Comparison of ENCODE assay signal across 12 mouse cellular contexts in genomic region chr3:142280366-142281092, GRCm38 (mm10).
DNase-seq lines count a peak whose midpoint lies in the region; ATAC-seq and TF ChIP-seq lines count a peak whose summit lies in the region.
"Had no signal": no experiment of that assay in that cellular context is flagged by ENCODE, and none has a peak within 500 bp of the region (broad histone marks: within the 10 kb centered on the region; RNA-seq: fewer than 3 reads in every experiment).

No protein-coding gene starts in this region.

- H3K27me3 ChIP-seq in forebrain, embryonic 14.5 days (replicated peaks; ENCODE audit: control insufficient read depth, insufficient read depth, low read length): no peaks in the 10 kb centered on the region
- H3K27me3 ChIP-seq in forebrain, embryonic 12.5 days: no peaks in the 10 kb centered on the region
- no peaks in the 10 kb centered on the region for H3K27me3 ChIP-seq in kidney, postnatal 0 days (ENCODE audit: insufficient read depth, low read length)
- H3K27me3 ChIP-seq in forebrain, embryonic 16.5 days (replicated peaks; ENCODE audit: control insufficient read depth, insufficient read depth, low read length): no peaks in the 10 kb centered on the region
- no peaks in the 10 kb centered on the region for H3K27me3 ChIP-seq in myocyte (ENCODE audit: control insufficient read depth, insufficient read depth, insufficient read length)
- H3K27me3 ChIP-seq in cerebellum, adult 2 months (ENCODE audit: control insufficient read depth, insufficient read depth, low read length): no peaks in the 10 kb centered on the region
- H3K27me3 ChIP-seq: neural tube, embryonic 15.5 days had no signal

- no peak overlapping the region for H3K4me2 ChIP-seq in forebrain, embryonic 14.5 days (ENCODE audit: low read length)
- no peak overlapping the region for H3K4me2 ChIP-seq in forebrain, embryonic 12.5 days
- no peak overlapping the region for H3K4me2 ChIP-seq in kidney, postnatal 0 days (ENCODE audit: low read length)
- H3K4me2 ChIP-seq in forebrain, embryonic 16.5 days (ENCODE audit: low read length): no peak overlapping the region
- H3K4me2 ChIP-seq in myocyte (ENCODE audit: low read depth): peak overlapping the region; percentile 69
- H3K4me2 ChIP-seq: limb, embryonic 13.5 days; neural tube, embryonic 15.5 days had no signal

- H3K9me3 ChIP-seq in forebrain, embryonic 14.5 days (replicated peaks; ENCODE audit: control insufficient read depth, low read length): no peaks in the 10 kb centered on the region
- H3K9me3 ChIP-seq in forebrain, embryonic 12.5 days: no peaks in the 10 kb centered on the region
- H3K9me3 ChIP-seq in kidney, postnatal 0 days (replicated peaks; ENCODE audit: low read length): no peaks in the 10 kb centered on the region
- no peaks in the 10 kb centered on the region for H3K9me3 ChIP-seq in forebrain, embryonic 16.5 days (ENCODE audit: control insufficient read depth, low read length)
- H3K9me3 ChIP-seq: limb, embryonic 13.5 days; midbrain, embryonic 10.5 days; neural tube, embryonic 15.5 days had no signal

- H3K9ac ChIP-seq in forebrain, embryonic 14.5 days (ENCODE audit: low read length): no peak overlapping the region
- H3K9ac ChIP-seq in forebrain, embryonic 12.5 days: no peak overlapping the region
- no peak overlapping the region for H3K9ac ChIP-seq in kidney, postnatal 0 days (ENCODE audit: low read depth, low read length)
- no peak overlapping the region for H3K9ac ChIP-seq in forebrain, embryonic 16.5 days (replicated peaks; ENCODE audit: low read depth, low read length)
- H3K9ac ChIP-seq: limb, embryonic 13.5 days; neural tube, embryonic 15.5 days had no signal

- H3ac ChIP-seq in myocyte (ENCODE audit: control insufficient read depth, insufficient read length): no peak overlapping the region

- 55% methylated on average over 6 of the region's 6 CpGs for WGBS in forebrain, embryonic 14.5 days
- 65% methylated on average over 6 of the region's 6 CpGs for WGBS in forebrain, embryonic 12.5 days
- WGBS in kidney, postnatal 0 days: 60% methylated on average over 6 of the region's 6 CpGs
- WGBS in forebrain, embryonic 16.5 days: 48% methylated on average over 6 of the region's 6 CpGs
- WGBS in cerebellum, adult 2 months: 75% methylated on average over 6 of the region's 6 CpGs

- TF ChIP-seq POLR2A in myocyte (IDR thresholded peaks at IDR 0.05; ENCODE audit: insufficient read length, low read depth): no peak
- no peak for TF ChIP-seq POLR2A in cerebellum, adult 2 months (IDR thresholded peaks at IDR 0.05; ENCODE audit: borderline replicate concordance, insufficient read depth, low read length)

- H3K4me3 ChIP-seq in forebrain, embryonic 14.5 days (ENCODE audit: low read depth, low read length): no peak overlapping the region
- H3K4me3 ChIP-seq in forebrain, embryonic 12.5 days (replicated peaks): no peak overlapping the region
- no peak overlapping the region for H3K4me3 ChIP-seq in kidney, postnatal 0 days (replicated peaks; ENCODE audit: low read depth, low read length)
- H3K4me3 ChIP-seq in forebrain, embryonic 16.5 days (replicated peaks; ENCODE audit: low read length): no peak overlapping the region
- no peak overlapping the region for H3K4me3 ChIP-seq in myocyte
- no peak overlapping the region for H3K4me3 ChIP-seq in cerebellum, adult 2 months (replicated peaks; ENCODE audit: insufficient read depth, low read depth, low read length)
- H3K4me3 ChIP-seq: limb, embryonic 13.5 days; midbrain, embryonic 10.5 days; neural tube, embryonic 15.5 days had no signal

- H3K79me2 ChIP-seq in myocyte (ENCODE audit: control insufficient read depth, insufficient read depth): no peaks in the 10 kb centered on the region

- no peaks in the 10 kb centered on the region for H3K36me3 ChIP-seq in forebrain, embryonic 14.5 days (ENCODE audit: control insufficient read depth, insufficient read depth, low read length)
- H3K36me3 ChIP-seq in forebrain, embryonic 12.5 days (replicated peaks): no peaks in the 10 kb centered on the region
- H3K36me3 ChIP-seq in kidney, postnatal 0 days (ENCODE audit: insufficient read depth, low read length): 0 out of 2 replicates have a peak, but pooled peaks cover 13% of the 10 kb centered on the region
- H3K36me3 ChIP-seq in forebrain, embryonic 16.5 days (ENCODE audit: control insufficient read depth, insufficient read depth): no peaks in the 10 kb centered on the region
- H3K36me3 ChIP-seq in myocyte (ENCODE audit: control insufficient read depth, insufficient read depth): peaks cover 22% of the 10 kb centered on the region
- H3K36me3 ChIP-seq: limb, embryonic 13.5 days; midbrain, embryonic 10.5 days; neural tube, embryonic 15.5 days had no signal

- H3K4me1 ChIP-seq in forebrain, embryonic 14.5 days (ENCODE audit: control insufficient read depth, insufficient read depth, low read length): no peaks in the 10 kb centered on the region
- H3K4me1 ChIP-seq in forebrain, embryonic 12.5 days: no peaks in the 10 kb centered on the region
- H3K4me1 ChIP-seq in kidney, postnatal 0 days (replicated peaks; ENCODE audit: insufficient read depth, low read length): no peaks in the 10 kb centered on the region
- H3K4me1 ChIP-seq in forebrain, embryonic 16.5 days (replicated peaks; ENCODE audit: control insufficient read depth, insufficient read depth, low read length): peaks cover 8% of the 10 kb centered on the region; the same call in 1 of the 2 replicates
- no peaks in the 10 kb centered on the region for H3K4me1 ChIP-seq in cerebellum, adult 2 months (ENCODE audit: control insufficient read depth, insufficient read depth, low read length)
- H3K4me1 ChIP-seq: midbrain, embryonic 10.5 days; neural tube, embryonic 15.5 days had no signal

- H3K27ac ChIP-seq in forebrain, embryonic 14.5 days (ENCODE audit: low read depth, low read length): no peak overlapping the region
- no peak overlapping the region for H3K27ac ChIP-seq in forebrain, embryonic 12.5 days
- H3K27ac ChIP-seq in kidney, postnatal 0 days: peak overlapping the region; percentile 3; the same call in 1 of the 2 replicates
- no peak overlapping the region for H3K27ac ChIP-seq in forebrain, embryonic 16.5 days (ENCODE audit: low read length)
- no peak overlapping the region for H3K27ac ChIP-seq in cerebellum, adult 2 months (ENCODE audit: insufficient read depth, low read length)
- H3K27ac ChIP-seq: limb, embryonic 13.5 days; midbrain, embryonic 10.5 days; neural tube, embryonic 15.5 days had no signal

- no peak for TF ChIP-seq CTCF in kidney, postnatal 0 days (IDR thresholded peaks at IDR 0.05; ENCODE audit: low read depth)
- no peak for TF ChIP-seq CTCF in cerebellum, adult 2 months (IDR thresholded peaks at IDR 0.05; ENCODE audit: borderline replicate concordance, insufficient read depth, low read depth, low read length)

- ATAC-seq in forebrain, embryonic 14.5 days: peak; percentile 52; the same call in 1 of the 2 replicates
- no peak; the same call in 1 of the 2 replicates for ATAC-seq in forebrain, embryonic 12.5 days (ENCODE audit: low FRiP score)
- peak; percentile 55 for ATAC-seq in kidney, postnatal 0 days (replicated peaks; ENCODE audit: low FRiP score, low read depth)
- ATAC-seq in forebrain, embryonic 16.5 days: peak; percentile 69

- DNase-seq in forebrain, embryonic 14.5 days (ENCODE audit: low spot score): no peak
- no peak for DNase-seq in kidney, postnatal 0 days (ENCODE audit: low spot score)
- DNase-seq in kidney, adult 8-10 months: no peak
- DNase-seq in cerebellum, adult 2 months: no peak
- no peak for DNase-seq in gastrocnemius, adult 8-10 months (ENCODE audit: low spot score in 2 of 2)
- DNase-seq: cerebellum, adult 11-12 months had no signal

TF ChIP-seq in myocyte, 11 proteins besides CTCF, POLR2A, EP300 and RAD21:
- no peak for TF ChIP-seq E2F4 (IDR thresholded peaks at IDR 0.05; ENCODE audit: insufficient read depth)
- no peak for TF ChIP-seq MYOG (IDR thresholded peaks at IDR 0.05; ENCODE audit: control insufficient read depth in 1 of 3, insufficient read depth in 1 of 3, insufficient read length in 2 of 3, low read depth in 2 of 3)
- no peak for TF ChIP-seq TCF3 (IDR thresholded peaks at IDR 0.05; ENCODE audit: insufficient read length, low read depth)
